Mouse (Mus musculus) kidney, adult 2 months (tissue): ENCODE results near the gene Traf6. TPM values are rescaled to one million over a fixed set of nuclear protein-coding genes. Genes with fewer than 3 reads are reported as not detected.

ENCODE experiments used
- DNase-seq: peaks from one replicate; pipeline ENCODE4 v3.0.0; 2021
- H3K27ac ChIP-seq: fragments of 200-500 bp; 2 replicates; pipeline ENCODE4 v1.5.1; 2012; ENCODE audit warnings: low read depth, low read length, control low read depth, inconsistent platforms; ENCODE audit not compliant: insufficient read depth
- H3K27me3 ChIP-seq: fragments of 200-500 bp; replicated peaks from 2 replicates; pipeline ENCODE4 v1.6.1; 2012; ENCODE audit warnings: mild to moderate bottlenecking, moderate library complexity, low read length, inconsistent platforms; ENCODE audit not compliant: control insufficient read depth, insufficient read depth
- H3K36me3 ChIP-seq: fragments of 200-500 bp; 2 replicates; pipeline ENCODE4 v1.6.1; 2012; ENCODE audit warnings: mild to moderate bottlenecking, moderate library complexity, low read length, inconsistent platforms; ENCODE audit not compliant: control insufficient read depth, insufficient read depth
- H3K4me1 ChIP-seq: fragments of 200-500 bp; 2 replicates; pipeline ENCODE4 v1.6.1; 2011; ENCODE audit warnings: low read length; ENCODE audit not compliant: control insufficient read depth, insufficient read depth
- H3K4me3 ChIP-seq: fragments of 200-500 bp; 2 replicates; pipeline ENCODE4 v1.5.1; 2011; ENCODE audit warnings: mild to moderate bottlenecking, low read depth, low read length, control low read depth; ENCODE audit not compliant: insufficient read depth
- CTCF ChIP-seq: fragments of 200-500 bp; conservative IDR thresholded peaks from 2 replicates; pipeline ENCODE4 v1.5.1; 2011; ENCODE audit warnings: low read depth, mild to moderate bottlenecking, control low read depth, low read length, moderate library complexity, mixed read lengths; ENCODE audit not compliant: insufficient read depth, insufficient read length
- POLR2A ChIP-seq: fragments of 200-500 bp; IDR thresholded peaks from one replicate; pipeline ENCODE4 v1.6.1; 2011; ENCODE audit warnings: low read depth, low read length, control low read depth
- WGBS: fragments of 180-500 bp; shearing (Covaris S2); methylation state at CpG from one replicate; pipeline ENCODE4 v1.1.7; 2018; 5-methylcytosine and 5-hydroxymethylcytosine counted together
- polyA plus RNA-seq: library from polyadenylated mRNA; depleted of rRNA; stranded (reverse); fragments of >200 nt; gene quantifications from 2 replicates; pipeline ENCODE4 v1.2.3, GENCODE M21; 2012

Traf6 gene
- polyA plus RNA-seq, 1 experiment: 10.8 TPM

GRCm38 (mm10) chr2:101650446-101650845, 27.8 kb upstream of the Traf6 start:
- WGBS: 31% methylated on average over 1 of the region's 1 CpGs
- H3K36me3 ChIP-seq: no peaks in the 10 kb centered on the region
- no peaks in the 10 kb centered on the region for H3K4me1 ChIP-seq
- no peak for TF ChIP-seq CTCF
- TF ChIP-seq POLR2A: no peak
- no peak for DNase-seq
- no peak overlapping the region for H3K27ac ChIP-seq
- no peaks in the 10 kb centered on the region; the same call in 1 of the 2 replicates for H3K27me3 ChIP-seq
- H3K4me3 ChIP-seq: no peak overlapping the region

GRCm38 (mm10) chr2:101652204-101652920, 25.9 kb upstream of the Traf6 start:
- WGBS: 28% methylated on average over 14 of the region's 14 CpGs
- TF ChIP-seq CTCF (no peak), POLR2A (no peak)
- no peaks in the 10 kb centered on the region for H3K4me1 ChIP-seq
- no peaks in the 10 kb centered on the region for H3K36me3 ChIP-seq
- no peaks in the 10 kb centered on the region; the same call in 1 of the 2 replicates for H3K27me3 ChIP-seq
- peak overlapping the region; percentile 6; the same call in 1 of the 2 replicates for H3K4me3 ChIP-seq
- no peak overlapping the region for H3K27ac ChIP-seq
- no peak for DNase-seq

DNA sequence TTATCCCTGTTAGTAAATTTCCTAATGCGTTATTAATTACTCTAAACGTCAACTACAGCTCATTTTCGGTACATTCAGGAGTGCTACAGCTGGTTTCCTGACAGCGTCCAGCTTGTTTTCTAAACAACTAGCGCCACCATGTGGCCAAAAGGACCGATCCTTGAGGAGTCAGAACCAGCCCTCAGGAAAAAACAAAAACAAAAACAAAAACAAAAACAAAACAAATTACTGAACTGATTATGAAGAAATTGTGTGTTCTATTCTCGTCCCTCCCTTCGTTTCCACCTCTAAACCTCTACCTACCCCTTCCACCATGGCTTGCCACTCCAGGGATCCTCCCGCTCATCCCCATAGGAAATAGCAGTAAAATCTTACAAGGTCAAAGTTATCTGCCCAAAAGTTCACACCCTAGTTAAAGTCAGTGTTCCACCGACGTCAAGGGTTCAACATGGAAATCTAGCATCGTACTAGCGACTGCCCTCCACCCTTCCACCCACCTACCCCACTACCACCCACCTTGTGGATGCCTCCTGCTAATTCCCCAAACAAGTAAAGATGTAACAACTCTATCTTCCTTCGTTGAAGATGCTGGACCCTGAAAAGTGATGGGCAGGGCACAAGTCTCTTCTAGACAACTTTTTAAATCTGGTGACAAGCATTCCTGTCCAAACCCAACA, 25.2 kb upstream of the Traf6 start:
- Histone ChIP-seq H3K27me3 (no peaks in the 10 kb centered on the region; the same call in 1 of the 2 replicates), H3K36me3 (no peaks in the 10 kb centered on the region), H3K4me1 (no peaks in the 10 kb centered on the region), H3K27ac (no peak overlapping the region), H3K4me3 (0 out of 2 replicates have a peak overlapping the region, but pooled peaks have one; percentile 6)
- peak; percentile 80 for DNase-seq
- TF ChIP-seq CTCF (peak; percentile 76), POLR2A (no peak)
- WGBS: 15% methylated on average over 14 of the region's 14 CpGs

DNA sequence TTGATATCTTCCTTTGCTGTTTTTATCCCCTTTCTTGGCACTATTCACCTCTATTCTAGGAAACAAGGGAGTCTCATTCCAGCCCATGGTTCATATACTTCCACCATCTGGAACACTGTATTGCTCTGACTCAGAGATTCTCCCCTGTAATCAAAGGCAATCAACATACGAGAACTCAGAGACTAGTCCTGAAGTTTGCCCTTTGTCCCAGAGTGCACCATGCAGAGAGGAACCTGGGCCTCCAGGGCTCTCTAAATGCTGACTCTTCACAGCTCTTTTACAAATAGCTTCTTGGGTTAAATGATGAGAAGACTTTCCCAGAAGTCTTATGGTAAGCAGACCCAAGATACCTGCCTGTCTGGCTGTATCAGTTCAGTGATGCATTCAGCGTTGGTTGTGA, 17.7 kb upstream of the Traf6 start:
- Histone ChIP-seq H3K36me3 (no peaks in the 10 kb centered on the region), H3K4me1 (no peaks in the 10 kb centered on the region), H3K27ac (no peak overlapping the region), H3K4me3 (no peak overlapping the region), H3K27me3 (no peaks in the 10 kb centered on the region)
- 50% methylated on average over 2 of the region's 2 CpGs for WGBS
- peak; percentile 54 for DNase-seq
- TF ChIP-seq CTCF: no peak
- TF ChIP-seq POLR2A: no peak

DNA sequence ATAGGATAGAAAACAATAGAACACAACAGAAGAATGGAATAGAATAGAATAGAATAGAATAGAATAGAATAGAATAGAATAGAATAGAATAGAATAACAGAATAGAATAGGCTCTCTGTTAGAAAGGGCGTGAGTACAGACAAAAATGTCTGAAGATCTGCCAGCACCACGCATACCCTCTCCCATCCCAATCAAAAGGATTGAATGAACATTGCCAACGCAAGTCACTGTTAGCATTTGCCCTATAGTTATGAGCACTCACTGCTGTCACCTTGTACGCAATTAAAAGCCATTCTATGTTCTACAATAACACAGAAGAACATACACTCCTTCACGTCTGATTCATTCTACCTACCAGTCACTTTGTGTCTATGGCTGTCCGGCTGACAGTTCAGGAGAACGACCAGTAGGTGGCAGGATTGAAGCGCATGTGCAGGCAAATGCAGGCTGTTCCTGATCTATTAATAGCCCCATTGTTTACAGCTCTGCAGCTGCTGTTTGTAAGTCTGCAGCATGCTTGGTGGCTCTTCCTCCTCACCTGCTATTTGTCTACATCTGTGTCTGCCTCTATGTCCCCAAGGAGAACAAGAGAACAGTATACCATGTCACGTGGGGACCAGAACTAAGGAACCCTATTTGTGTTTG, 13.0 kb upstream of the Traf6 start:
- TF ChIP-seq CTCF (peak; percentile 96), POLR2A (no peak)
- 25% methylated on average over 9 of the region's 9 CpGs for WGBS
- DNase-seq: peak; percentile 85
- no peak overlapping the region for H3K4me3 ChIP-seq
- no peaks in the 10 kb centered on the region for H3K4me1 ChIP-seq
- H3K27me3 ChIP-seq: no peaks in the 10 kb centered on the region
- H3K27ac ChIP-seq: no peak overlapping the region
- H3K36me3 ChIP-seq: no peaks in the 10 kb centered on the region

- H3K4me3 ChIP-seq: no peak overlapping the region
- no peaks in the 10 kb centered on the region for H3K27me3 ChIP-seq
- no peaks in the 10 kb centered on the region for H3K4me1 ChIP-seq
- WGBS: 88% methylated on average over 3 of the region's 3 CpGs
- no peaks in the 10 kb centered on the region for H3K36me3 ChIP-seq
- TF ChIP-seq POLR2A (no peak), CTCF (no peak)
- H3K27ac ChIP-seq: no peak overlapping the region
- no peak for DNase-seq
Measured at GRCm38 (mm10) chr2:101665703-101666092, 12.5 kb upstream of the Traf6 start.

DNA sequence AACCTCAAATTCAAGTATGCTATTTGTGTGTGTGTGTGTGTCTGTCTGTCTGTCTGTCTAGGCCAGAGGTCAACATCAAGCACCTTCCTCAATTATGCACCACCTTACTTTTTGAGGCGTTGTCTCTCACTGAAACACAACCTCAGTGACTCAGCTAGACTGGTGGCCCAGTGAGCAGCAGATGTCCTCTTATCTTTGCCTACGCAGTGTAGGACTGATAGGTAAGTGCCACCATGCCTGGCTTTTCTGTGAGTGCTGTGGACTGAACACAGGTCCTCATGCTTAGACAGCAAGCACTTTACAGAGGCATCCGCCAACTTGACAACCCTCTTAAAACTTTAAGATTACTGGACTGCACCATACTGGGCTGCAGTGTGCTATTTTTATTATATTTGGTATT, 9.5 kb upstream of the Traf6 start:
- WGBS: 95% methylated on average over 3 of the region's 3 CpGs
- H3K4me3 ChIP-seq: no peak overlapping the region
- TF ChIP-seq CTCF: no peak
- TF ChIP-seq POLR2A: no peak
- DNase-seq: no peak
- H3K27ac ChIP-seq: no peak overlapping the region
- H3K4me1 ChIP-seq: no peaks in the 10 kb centered on the region
- no peaks in the 10 kb centered on the region for H3K36me3 ChIP-seq
- H3K27me3 ChIP-seq: no peaks in the 10 kb centered on the region
